Mouse (Mus musculus) cortical plate, adult 2 months (tissue): ENCODE data around the gene Xpr1. TPM values are rescaled to one million over a fixed set of nuclear protein-coding genes. Genes with fewer than 3 reads are reported as not detected.
A peak's percentile ranks its signal among the peaks of the same experiment; 100 is the strongest.

Source experiments
- H3K27ac ChIP-seq: fragments of 200-500 bp; 2 replicates; pipeline ENCODE4 v1.5.1; 2012; ENCODE audit warnings: low read length, control low read depth, inconsistent platforms; ENCODE audit not compliant: insufficient read depth
- H3K4me1 ChIP-seq: fragments of 200-500 bp; 2 replicates; pipeline ENCODE4 v1.6.1; 2011; ENCODE audit warnings: low read length; ENCODE audit not compliant: control insufficient read depth, insufficient read depth
- H3K4me3 ChIP-seq: fragments of 200-500 bp; 2 replicates; pipeline ENCODE4 v1.5.1; 2011; ENCODE audit warnings: mild to moderate bottlenecking, low read length, control low read depth; ENCODE audit not compliant: insufficient read depth
- CTCF ChIP-seq: fragments of 200-500 bp; IDR thresholded peaks from 2 replicates; pipeline ENCODE4 v1.5.1; 2011; ENCODE audit warnings: mild to moderate bottlenecking, control low read depth, low read length; ENCODE audit not compliant: insufficient read depth; ENCODE audit errors: extremely low read depth
- POLR2A ChIP-seq: fragments of 200-500 bp; IDR thresholded peaks from 2 replicates; pipeline ENCODE4 v1.6.1; 2011; ENCODE audit warnings: mild to moderate bottlenecking, low read length, control low read depth; ENCODE audit not compliant: insufficient read depth; ENCODE audit errors: extremely low read depth
- polyA plus RNA-seq: library from polyadenylated mRNA; depleted of rRNA; stranded (reverse); fragments of >200 nt; gene quantifications from 2 replicates; pipeline ENCODE4 v1.2.3, GENCODE M21; 2012; rRNA removed

The Xpr1 gene
- polyA plus RNA-seq, 1 experiment = 37.9 TPM

DNA sequence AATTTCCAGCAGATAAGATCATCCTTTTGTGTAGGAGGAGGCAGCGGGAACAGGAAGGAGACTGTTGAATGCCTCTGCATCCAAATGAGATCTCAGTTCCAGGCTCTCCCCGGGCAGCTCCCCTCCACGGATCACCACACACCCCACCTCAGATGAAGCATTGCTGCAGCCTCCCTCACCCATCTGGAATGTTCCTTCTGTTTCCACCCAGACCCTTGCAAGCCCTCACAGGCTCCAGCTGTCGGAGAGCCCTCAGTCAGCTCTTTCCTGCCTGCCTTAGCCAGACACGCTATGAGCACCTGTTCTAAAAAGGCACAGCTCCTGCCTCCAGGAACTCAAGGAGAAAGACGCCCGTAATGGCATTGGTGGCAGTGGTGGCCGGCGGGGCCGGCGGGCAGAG lies 179.8 kb downstream of the Xpr1 start:
- no peak for TF ChIP-seq POLR2A
- no peak for TF ChIP-seq CTCF
- Histone ChIP-seq H3K27ac (0 out of 2 replicates have a peak overlapping the region, but pooled peaks have one; percentile 16), H3K4me1 (peaks cover 22% of the 10 kb centered on the region)

DNA sequence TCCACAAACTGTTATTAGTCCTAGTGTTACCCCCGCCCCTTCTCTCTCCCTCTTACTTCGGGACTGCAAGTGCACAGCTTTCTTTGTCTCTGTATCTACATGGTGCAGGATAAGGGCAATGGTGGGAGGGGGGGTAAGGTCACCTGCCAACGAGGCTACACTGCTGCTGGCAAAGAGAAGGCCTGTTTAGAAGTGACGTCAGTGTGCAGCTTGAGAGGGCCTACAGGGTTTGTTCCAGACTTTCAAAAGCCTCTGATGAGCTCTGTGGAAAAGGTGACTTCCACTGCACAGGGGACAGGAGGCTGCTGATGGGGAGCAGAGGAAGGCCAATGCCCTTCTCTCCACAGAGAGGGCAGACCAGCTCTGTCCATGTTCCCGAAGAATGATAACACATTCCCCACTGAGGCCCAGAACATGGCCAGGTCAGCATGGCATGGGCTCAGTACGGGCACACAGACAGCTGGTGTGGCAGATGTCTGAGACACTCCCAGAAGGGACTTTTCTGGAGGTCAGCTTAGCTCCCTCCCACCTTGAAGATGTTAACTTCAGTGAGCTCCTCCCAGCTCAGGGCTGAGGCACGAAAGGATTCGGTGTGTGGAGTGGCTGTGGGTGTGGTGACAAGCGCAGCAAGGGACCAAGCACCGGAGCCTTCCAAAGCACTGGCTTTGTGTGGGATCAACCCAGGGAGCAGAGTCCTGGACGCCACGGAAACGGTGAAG lies 180.8 kb downstream of the Xpr1 start:
- H3K4me1 ChIP-seq = peaks cover 23% of the 10 kb centered on the region
- peak overlapping the region; percentile 4 for H3K27ac ChIP-seq
- TF ChIP-seq POLR2A (no peak), CTCF (no peak)
- H3K4me3 ChIP-seq = no peak overlapping the region

More for the DNA sequence above, 179.8 kb downstream of the Xpr1 start:
- H3K4me3 ChIP-seq = no peak overlapping the region

DNA sequence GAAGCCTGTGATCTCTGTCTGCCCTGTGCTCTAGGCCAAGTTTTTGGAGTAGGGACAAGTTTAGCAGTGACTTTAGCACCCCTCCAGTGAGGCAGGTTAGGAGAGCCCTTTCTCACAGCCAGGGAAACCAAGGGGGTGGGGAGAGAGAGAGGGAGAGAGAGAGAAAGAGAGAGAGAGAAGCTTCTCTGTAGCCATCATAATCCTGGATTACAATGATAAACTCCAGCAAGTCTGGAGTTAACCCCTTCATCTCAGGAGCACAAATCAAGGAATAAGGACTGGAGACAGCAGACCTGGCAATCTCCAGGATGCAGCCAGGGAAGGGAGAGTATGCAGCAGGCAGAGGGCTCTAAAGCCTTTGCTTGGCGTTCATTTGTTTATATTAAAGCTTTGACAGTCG lies 181.6 kb downstream of the Xpr1 start:
- no peak for TF ChIP-seq POLR2A
- TF ChIP-seq CTCF = no peak
- Histone ChIP-seq H3K4me1 (peaks cover 23% of the 10 kb centered on the region), H3K27ac (0 out of 2 replicates have a peak overlapping the region, but pooled peaks have one; percentile 4)

DNA sequence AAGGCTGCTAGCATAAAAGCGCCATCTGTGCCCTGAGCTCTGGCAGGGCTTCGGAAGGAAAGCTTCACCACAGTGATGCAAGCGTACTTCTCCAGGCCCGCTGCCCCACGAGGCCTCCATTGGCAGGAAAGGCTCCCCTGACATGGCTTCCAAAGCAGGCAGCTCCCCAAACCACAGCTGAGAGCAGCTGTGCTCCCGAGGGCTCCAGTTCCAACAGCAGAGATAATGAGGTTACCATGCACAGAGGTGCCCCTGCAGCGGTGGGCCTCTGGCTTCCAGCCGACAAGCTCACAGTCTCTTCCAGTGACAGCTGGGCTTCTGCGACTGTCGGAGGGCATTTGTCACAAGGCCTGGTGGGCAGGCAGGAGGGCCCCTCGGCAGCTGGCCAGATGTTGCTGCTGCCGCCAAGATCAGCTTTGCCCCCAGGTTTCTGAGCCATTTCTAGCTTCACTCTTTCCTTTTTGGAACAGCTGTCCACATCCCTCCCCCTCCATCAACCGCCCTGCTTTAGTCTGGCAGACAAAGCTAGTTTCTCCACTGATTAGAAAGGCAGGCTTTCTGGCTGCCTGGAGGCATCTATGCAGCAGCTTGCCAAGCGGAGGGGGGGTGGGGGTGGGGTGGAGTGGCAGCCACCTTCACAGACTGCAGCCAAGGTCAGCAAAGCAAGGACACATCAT lies 183.1 kb downstream of the Xpr1 start:
- Histone ChIP-seq H3K4me3 (no peak overlapping the region), H3K4me1 (peaks cover 29% of the 10 kb centered on the region), H3K27ac (peak overlapping the region; percentile 94)
- TF ChIP-seq POLR2A (no peak), CTCF (no peak)

More for the DNA sequence above, 181.6 kb downstream of the Xpr1 start:
- H3K4me3 ChIP-seq = no peak overlapping the region

DNA sequence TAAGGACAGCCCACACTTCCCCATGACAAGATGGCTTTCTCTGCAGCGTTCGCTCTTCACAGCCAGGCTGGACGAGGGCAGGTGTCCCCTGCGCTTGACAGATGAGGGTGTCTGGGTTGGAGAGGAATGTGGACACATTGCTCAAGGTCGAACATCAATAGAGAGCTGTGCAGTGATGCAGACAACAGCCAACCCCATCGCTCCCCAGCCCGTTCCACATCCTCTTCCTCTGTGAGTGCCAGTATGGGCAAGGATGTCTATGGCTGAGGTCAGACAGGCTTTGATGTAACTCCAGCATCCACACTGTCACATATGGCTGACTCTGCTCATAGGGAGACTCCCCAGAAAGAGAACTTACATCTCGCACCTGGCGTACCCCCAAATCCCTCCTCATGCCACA lies 183.8 kb downstream of the Xpr1 start:
- Histone ChIP-seq H3K27ac (peak overlapping the region; percentile 94), H3K4me1 (peaks cover 29% of the 10 kb centered on the region), H3K4me3 (no peak overlapping the region)
- no peak for TF ChIP-seq POLR2A
- TF ChIP-seq CTCF = no peak

DNA sequence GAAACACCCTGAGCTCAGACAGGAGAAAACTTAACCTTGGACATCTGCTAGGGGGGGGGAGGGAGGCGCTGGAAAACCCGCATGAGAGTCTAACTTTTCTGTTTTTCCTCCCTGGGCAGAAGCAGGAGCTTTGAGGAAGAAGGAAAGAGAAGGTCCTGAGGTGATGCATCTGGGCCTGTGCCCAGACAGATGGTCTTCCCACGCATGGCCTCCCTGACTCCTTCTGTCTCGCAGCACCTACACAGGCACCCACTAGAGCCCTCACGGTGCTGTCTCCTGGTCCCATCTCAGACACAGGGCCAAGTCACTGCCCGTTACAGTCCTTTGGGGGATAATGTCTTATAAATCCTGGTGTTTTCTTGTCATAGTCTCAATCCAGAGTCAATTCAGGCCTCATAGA lies 184.4 kb downstream of the Xpr1 start:
- peaks cover 25% of the 10 kb centered on the region for H3K4me1 ChIP-seq
- no peak overlapping the region for H3K4me3 ChIP-seq
- no peak for TF ChIP-seq CTCF
- TF ChIP-seq POLR2A = no peak
- no peak overlapping the region for H3K27ac ChIP-seq

DNA sequence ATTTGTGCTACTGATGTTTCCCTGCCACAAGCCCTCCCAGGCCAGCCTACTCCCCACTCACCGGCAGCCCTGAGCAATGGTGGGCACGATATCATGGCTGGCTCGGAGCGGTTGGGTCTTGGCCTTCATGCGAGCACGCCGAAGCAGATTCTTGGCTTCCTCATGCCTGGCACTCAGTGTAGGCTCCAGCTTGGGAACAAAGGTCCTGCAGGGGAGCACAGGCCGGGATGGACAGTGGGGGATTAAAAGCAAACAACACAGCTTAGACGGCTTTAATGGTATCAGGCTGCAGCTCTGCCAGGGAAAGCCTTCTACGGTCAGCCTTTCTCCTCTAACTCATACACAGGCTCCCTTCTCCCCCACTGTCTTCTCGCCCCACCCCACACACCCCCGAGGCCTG lies 184.8 kb downstream of the Xpr1 start:
- Histone ChIP-seq H3K4me1 (peaks cover 24% of the 10 kb centered on the region), H3K27ac (no peak overlapping the region), H3K4me3 (no peak overlapping the region)
- TF ChIP-seq POLR2A = no peak
- no peak for TF ChIP-seq CTCF

DNA sequence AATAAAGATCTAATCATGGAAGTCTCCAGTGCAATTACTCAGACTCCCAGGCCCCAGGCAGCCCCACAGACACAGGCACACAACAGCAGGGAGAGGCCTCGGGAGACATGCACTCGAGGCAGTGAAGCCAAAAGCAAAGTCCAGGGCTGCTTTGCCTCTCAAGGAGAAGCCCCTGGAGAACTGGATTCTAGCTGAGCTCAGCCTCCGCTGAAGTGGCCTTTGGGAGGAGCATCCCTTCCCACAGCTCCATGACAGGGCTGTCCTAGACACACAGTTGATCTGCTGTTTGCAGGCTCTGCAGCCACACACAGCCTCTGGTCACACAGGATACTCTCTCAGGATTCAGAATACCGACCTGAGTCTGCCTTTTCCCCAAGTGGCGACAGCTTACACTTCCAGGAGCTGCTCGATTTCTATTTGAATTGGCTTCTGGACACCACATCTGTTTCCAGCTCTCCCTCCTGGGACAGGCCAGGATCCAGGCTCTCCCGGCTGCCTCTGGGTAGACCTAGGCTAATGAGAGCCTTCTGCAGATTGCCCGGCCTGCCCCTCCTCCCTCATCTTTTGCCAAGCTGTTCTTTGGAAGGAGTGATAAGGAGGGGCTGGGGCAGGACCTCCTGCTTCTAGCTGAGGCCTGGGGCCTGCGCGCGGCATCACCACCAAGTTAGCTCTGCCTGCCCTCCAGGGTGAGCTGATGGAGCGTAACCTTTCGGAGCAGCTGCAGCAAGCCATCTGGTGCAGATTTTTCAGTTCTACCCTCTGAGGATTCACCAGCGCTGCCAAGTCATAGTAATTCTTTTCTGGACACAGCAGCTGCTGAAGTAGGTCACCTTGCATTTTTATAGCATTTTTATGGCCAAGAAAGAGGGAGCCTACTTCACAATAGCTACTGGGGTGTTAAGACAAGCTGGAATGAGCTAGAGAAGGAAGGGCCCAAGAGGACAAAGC lies 187.5 kb downstream of the Xpr1 start:
- TF ChIP-seq CTCF (no peak), POLR2A (no peak)
- H3K27ac ChIP-seq = peak overlapping the region; percentile 76
- H3K4me3 ChIP-seq = no peak overlapping the region
- H3K4me1 ChIP-seq = peaks cover 18% of the 10 kb centered on the region

Other genes starting within 250 kb of the Xpr1 start
- gene BC034090, start 173.0 kb downstream of the Xpr1 start, polyA plus RNA-seq = 13.2 and 14.2 TPM in 2 replicates
- 82.2 and 84.2 TPM in 2 replicates for gene Acbd6, start 140.7 kb upstream of the Xpr1 start, polyA plus RNA-seq